Mouse (Mus musculus): ENCODE data around the gene Cyb5rl.

DNA sequence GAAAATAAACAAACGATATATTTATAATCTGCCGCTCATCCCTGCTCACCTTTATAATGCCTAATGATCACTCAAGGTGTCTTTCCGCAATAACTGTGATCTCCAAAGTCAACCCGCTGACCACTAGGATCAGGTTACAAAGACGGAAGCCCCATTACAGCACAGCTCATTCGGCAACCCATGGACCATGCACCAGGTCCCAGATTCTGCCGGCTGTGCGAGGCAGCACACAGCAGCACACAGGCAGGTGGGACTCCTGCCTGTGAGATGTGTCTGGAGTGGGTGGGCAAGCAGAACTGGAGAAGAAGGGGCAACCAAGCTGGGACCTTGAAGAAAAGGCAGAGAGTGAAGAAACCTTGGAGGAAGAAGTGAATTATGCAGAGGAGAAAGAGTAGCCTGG lies 47.5 kb downstream of the Cyb5rl start:
- TF ChIP-seq POU5F1 (IDR thresholded peaks at IDR 0.05; ENCODE audit: borderline replicate concordance, low read length) (no peak), CTCF (conservative IDR thresholded peaks at IDR 0.05; ENCODE audit: low read length) (no peak)
